Mouse (Mus musculus): ENCODE measurements around the gene Rnpep. TPM values are rescaled to one million over a fixed set of nuclear protein-coding genes. Genes with fewer than 3 reads are reported as not detected.

Gene Rnpep
- total and polyA plus RNA-seq, 2 experiments from 2014 or later: 50.5 to 61.4 TPM

GRCm38 (mm10) chr1:135263316-135263715, 20.6 kb downstream of the Rnpep start:
- no peak for DNase-seq (ENCODE audit: low spot score)
- Histone ChIP-seq H3K36me3 (ENCODE audit: insufficient read depth, low read length) (peaks cover 50% of the 10 kb centered on the region), H3K27me3 (ENCODE audit: insufficient read depth, low read length) (no peaks in the 10 kb centered on the region), H3K4me1 (ENCODE audit: insufficient read depth, low read length) (peaks cover 7% of the 10 kb centered on the region; the same call in 1 of the 2 replicates), H3K4me3 (ENCODE audit: low read length) (no peak overlapping the region), H3K9me3 (ENCODE audit: low read length) (no peaks in the 10 kb centered on the region), H3K9ac (replicated peaks; ENCODE audit: low read length) (no peak overlapping the region), H3K27ac (no peak overlapping the region), H3K4me2 (ENCODE audit: low read depth, low read length) (no peak overlapping the region)
- no peak for TF ChIP-seq CTCF (IDR thresholded peaks at IDR 0.05; ENCODE audit: low read depth)
- 75% methylated on average over 9 of the region's 9 CpGs for WGBS
- no peak for ATAC-seq

- Histone ChIP-seq H3K4me3 (ENCODE audit: low read length) (no peak overlapping the region), H3K4me1 (ENCODE audit: insufficient read depth, low read length) (peaks cover 8% of the 10 kb centered on the region; the same call in 1 of the 2 replicates), H3K36me3 (ENCODE audit: insufficient read depth, low read length) (peaks cover 40% of the 10 kb centered on the region), H3K4me2 (ENCODE audit: low read depth, low read length) (no peak overlapping the region), H3K27me3 (ENCODE audit: insufficient read depth, low read length) (no peaks in the 10 kb centered on the region), H3K9me3 (ENCODE audit: low read length) (no peaks in the 10 kb centered on the region), H3K9ac (replicated peaks; ENCODE audit: low read length) (no peak overlapping the region), H3K27ac (no peak overlapping the region)
- no peak for ATAC-seq
- WGBS: 85% methylated on average over 3 of the region's 3 CpGs
- TF ChIP-seq CTCF (IDR thresholded peaks at IDR 0.05; ENCODE audit: low read depth): no peak
- DNase-seq (ENCODE audit: low spot score): no peak
These were observed 21.6 kb downstream of the Rnpep start for GRCm38 (mm10) chr1:135262329-135262728.

- H3K4me1 ChIP-seq (ENCODE audit: insufficient read depth, low read length): peaks cover 8% of the 10 kb centered on the region; the same call in 1 of the 2 replicates
These were observed 23.0 kb downstream of the Rnpep start for GRCm38 (mm10) chr1:135260931-135261330.

GRCm38 (mm10) chr1:135259128-135259436, 24.8 kb downstream of the Rnpep start:
- 0 out of 2 replicates have a peak overlapping the region, but pooled peaks have one; percentile 28 for H3K9ac ChIP-seq (replicated peaks; ENCODE audit: low read length)
- ATAC-seq: peak; percentile 92
- 0 out of 2 replicates have a peak overlapping the region, but pooled peaks have one; percentile 13 for H3K4me3 ChIP-seq (ENCODE audit: low read length)
- H3K27ac ChIP-seq: peak overlapping the region; percentile 51; the same call in 1 of the 2 replicates
- peak overlapping the region; percentile 41 for H3K4me2 ChIP-seq (ENCODE audit: low read depth, low read length)
- H3K9me3 ChIP-seq (ENCODE audit: low read length): no peaks in the 10 kb centered on the region
- H3K4me1 ChIP-seq (ENCODE audit: insufficient read depth, low read length): peaks cover 8% of the 10 kb centered on the region; the same call in 1 of the 2 replicates
- TF ChIP-seq CTCF (IDR thresholded peaks at IDR 0.05; ENCODE audit: low read depth): peak; percentile 88
- no peaks in the 10 kb centered on the region for H3K27me3 ChIP-seq (ENCODE audit: insufficient read depth, low read length)
- under 1% methylated on average over 10 of the region's 10 CpGs for WGBS
- peaks cover 14% of the 10 kb centered on the region; the same call in 1 of the 2 replicates for H3K36me3 ChIP-seq (ENCODE audit: insufficient read depth, low read length)
- DNase-seq (ENCODE audit: low spot score): peak; percentile 93

More at GRCm38 (mm10) chr1:135260931-135261330, 23.0 kb downstream of the Rnpep start:
- Histone ChIP-seq H3K4me3 (ENCODE audit: low read length) (no peak overlapping the region), H3K27ac (no peak overlapping the region), H3K27me3 (ENCODE audit: insufficient read depth, low read length) (no peaks in the 10 kb centered on the region), H3K9me3 (ENCODE audit: low read length) (no peaks in the 10 kb centered on the region), H3K9ac (replicated peaks; ENCODE audit: low read length) (no peak overlapping the region), H3K36me3 (ENCODE audit: insufficient read depth, low read length) (peaks cover 29% of the 10 kb centered on the region), H3K4me2 (ENCODE audit: low read depth, low read length) (no peak overlapping the region)
- WGBS: 82% methylated on average over 6 of the region's 6 CpGs
- DNase-seq (ENCODE audit: low spot score) (no peak), ATAC-seq (no peak)
- no peak for TF ChIP-seq CTCF (IDR thresholded peaks at IDR 0.05; ENCODE audit: low read depth)

GRCm38 (mm10) chr1:135258380-135259127, 25.3 kb downstream of the Rnpep start, which contains the start of gene Elf3:
Gene Elf3 (minus strand): TSS chr1:135258568.
- Histone ChIP-seq H3K27ac (peak within 1 kb of the TSS; percentile 51; the same call in 1 of the 2 replicates), H3K4me3 (ENCODE audit: low read length) (0 out of 2 replicates have a peak within 1 kb of the TSS, but pooled peaks have one; percentile 13), H3K36me3 (ENCODE audit: insufficient read depth, low read length) (peaks cover 13% of the 10 kb centered on the region; the same call in 1 of the 2 replicates), H3K9me3 (ENCODE audit: low read length) (no peaks in the 10 kb centered on the region), H3K27me3 (ENCODE audit: insufficient read depth, low read length) (no peaks in the 10 kb centered on the region), H3K4me2 (ENCODE audit: low read depth, low read length) (peak within 1 kb of the TSS; percentile 41), H3K9ac (replicated peaks; ENCODE audit: low read length) (0 out of 2 replicates have a peak within 1 kb of the TSS, but pooled peaks have one; percentile 28), H3K4me1 (ENCODE audit: insufficient read depth, low read length) (peaks cover 8% of the 10 kb centered on the region; the same call in 1 of the 2 replicates)
- DNase-seq (ENCODE audit: low spot score) (peak; percentile 63), ATAC-seq (peak; percentile 58)
- TF ChIP-seq CTCF (IDR thresholded peaks at IDR 0.05; ENCODE audit: low read depth): no peak
- 11% methylated on average over 19 of the region's 19 CpGs for WGBS

- DNase-seq (ENCODE audit: low spot score): no peak
- no peak overlapping the region for H3K4me2 ChIP-seq (ENCODE audit: low read depth, low read length)
- no peak overlapping the region for H3K4me3 ChIP-seq (ENCODE audit: low read length)
- H3K4me1 ChIP-seq (ENCODE audit: insufficient read depth, low read length): peaks cover 8% of the 10 kb centered on the region; the same call in 1 of the 2 replicates
- H3K9me3 ChIP-seq (ENCODE audit: low read length): no peaks in the 10 kb centered on the region
- no peak overlapping the region for H3K9ac ChIP-seq (replicated peaks; ENCODE audit: low read length)
- no peaks in the 10 kb centered on the region for H3K27me3 ChIP-seq (ENCODE audit: insufficient read depth, low read length)
- ATAC-seq: no peak
- no peak overlapping the region for H3K27ac ChIP-seq
- 78% methylated on average over 6 of the region's 6 CpGs for WGBS
- H3K36me3 ChIP-seq (ENCODE audit: insufficient read depth, low read length): no peaks in the 10 kb centered on the region
- no peak for TF ChIP-seq CTCF (IDR thresholded peaks at IDR 0.05; ENCODE audit: low read depth)
These were observed 27.6 kb downstream of the Rnpep start for GRCm38 (mm10) chr1:135256299-135256698.

All from hindbrain, postnatal 0 days (tissue).